Mouse (Mus musculus) lung, postnatal 0 days (tissue): ENCODE data around the gene 9430007A20Rik.

Experiments used
- CTCF ChIP-seq: IDR thresholded peaks from 2 replicates; pipeline ENCODE4 v1.5.1; 2016; ENCODE audit warnings: antibody characterized with exemption, mild to moderate bottlenecking
- EP300 ChIP-seq: IDR thresholded peaks from 2 replicates; pipeline ENCODE4 v1.6.1; 2016; ENCODE audit warnings: antibody characterized with exemption, mild to moderate bottlenecking, control low read depth

- TF ChIP-seq CTCF, result no peak
- no peak for TF ChIP-seq EP300
Observed at GRCm38 (mm10) chr4:144493331-144493730, 26.3 kb upstream of the 9430007A20Rik start.
